In the genomic region with DNA sequence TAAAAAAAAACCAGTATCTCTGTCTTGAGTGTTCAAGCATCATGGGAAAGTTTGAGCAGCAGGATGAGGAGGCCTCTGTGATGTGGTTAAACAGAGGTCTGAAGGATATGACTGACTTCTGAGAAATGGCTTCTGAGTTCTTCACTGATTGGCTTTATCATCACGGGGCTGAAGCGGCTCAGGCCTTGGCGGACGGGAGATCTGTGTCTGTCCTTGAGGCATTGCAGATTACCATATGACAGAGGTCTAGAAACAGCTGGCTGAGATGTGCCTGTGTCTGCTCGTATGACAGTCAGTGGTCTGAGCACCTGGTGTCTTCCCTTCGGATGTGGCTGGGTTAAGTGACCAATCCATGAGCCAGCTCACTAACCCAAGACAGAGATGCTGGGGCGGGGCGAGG, we compare ENCODE assay signal across 14 mouse cellular contexts. TPM values are rescaled to one million over a fixed set of nuclear protein-coding genes. Genes with fewer than 3 reads are reported as not detected.
A peak's percentile ranks its signal among the peaks of the same experiment; 100 is the strongest.
DNase-seq lines count a peak whose midpoint lies in the region; ATAC-seq lines count a peak whose summit lies in the region.
"Had no signal": no experiment of that assay in that cellular context is flagged by ENCODE, and none has a peak within 500 bp of the region (broad histone marks: within the 10 kb centered on the region; RNA-seq: fewer than 3 reads in every experiment).

No protein-coding gene starts in this region.

- peak overlapping the region; percentile 64 for H3K9ac ChIP-seq in liver, embryonic 12.5 days
- H3K9ac ChIP-seq: lung, embryonic 14.5 days; neural tube, embryonic 13.5 days had no signal

- peak overlapping the region; percentile 87 for H3K27ac ChIP-seq in liver, embryonic 12.5 days
- H3K27ac ChIP-seq: neural tube, embryonic 13.5 days had no signal

- peaks cover 73% of the 10 kb centered on the region for H3K36me3 ChIP-seq in liver, embryonic 12.5 days

- peaks cover 63% of the 10 kb centered on the region for H3K4me1 ChIP-seq in liver, embryonic 12.5 days

- H3K4me2 ChIP-seq in liver, embryonic 12.5 days: peak overlapping the region; percentile 51
- H3K4me2 ChIP-seq: lung, embryonic 14.5 days; neural tube, embryonic 13.5 days had no signal

- peak; percentile 41 to 73 for DNase-seq in adrenal gland, adult (ENCODE audit: inconsistent age in 2 of 2, low spot score in 1 of 2)
- no peak for DNase-seq in adrenal gland, postnatal 4 days (ENCODE audit: low spot score in 2 of 2)
- peak; percentile 83 for DNase-seq in CD4-positive helper T cell, adult 2 months (ENCODE audit: low read depth, low spot score)
- peak; percentile 25 for DNase-seq in adrenal gland, postnatal 25 days
- DNase-seq in left cerebral cortex, postnatal 4 days: no peak
- DNase-seq in right cerebral cortex, postnatal 36 days (ENCODE audit: low spot score in 2 of 2): no peak
- no peak for DNase-seq in right cerebral cortex, postnatal 4 days
- DNase-seq: cerebellum, adult 2 months; kidney, postnatal 10 days; lung, embryonic 14.5 days; midbrain, embryonic 14.5 days had no signal

- H3K4me3 ChIP-seq in liver, embryonic 12.5 days: 0 out of 2 replicates have a peak overlapping the region, but pooled peaks have one; percentile 6
- H3K4me3 ChIP-seq: neural tube, embryonic 13.5 days had no signal

- no peaks in the 10 kb centered on the region for H3K27me3 ChIP-seq in liver, embryonic 12.5 days (replicated peaks)
- H3K27me3 ChIP-seq: neural tube, embryonic 13.5 days had no signal

- ATAC-seq in liver, embryonic 12.5 days: peak; percentile 80
- ATAC-seq: hindbrain, embryonic 16.5 days had no signal

- H3K9me3 ChIP-seq in liver, embryonic 12.5 days (replicated peaks): no peaks in the 10 kb centered on the region
- H3K9me3 ChIP-seq: neural tube, embryonic 13.5 days had no signal

- WGBS in liver, embryonic 12.5 days (ENCODE audit: insufficient replicate concordance): 34% methylated on average over 8 of the region's 8 CpGs

- intact Hi-C loops in left cerebral cortex, postnatal 4 days (cut with DNase I): no loop called here

RNA-seq across cellular contexts. Expression of a gene that starts 13.2 kb away (rescaled TPM):
- total RNA-seq in adrenal gland, postnatal 4 days (2021): 10 to 100 TPM; 18.2 to 23.8 TPM
- total RNA-seq in adrenal gland, postnatal 25 days (2021): 29.2 and 47.6 TPM in 2 replicates
- polyA plus RNA-seq in liver, embryonic 12.5 days (2016; fragmentation: Nextera tagmentation; extraction: Ambion mirVana): 112 and 114 TPM in 2 replicates
- total RNA-seq in left cerebral cortex, postnatal 4 days (2021): 10 to 100 TPM; 17.3 to 17.5 TPM

RNA-seq across cellular contexts. Expression of a gene that starts 13.3 kb away (rescaled TPM):
- total RNA-seq in adrenal gland, postnatal 4 days (2021): 10 to 100 TPM; 75.9 to 78.2 TPM
- 81.3 and 81.9 TPM in 2 replicates for total RNA-seq in adrenal gland, postnatal 25 days (2021)
- polyA plus RNA-seq in liver, embryonic 12.5 days (2016; fragmentation: Nextera tagmentation; extraction: Ambion mirVana): 58.6 and 59.9 TPM in 2 replicates
- 10 to 100 TPM; 20.4 to 21.9 TPM for total RNA-seq in left cerebral cortex, postnatal 4 days (2021)

RNA-seq across cellular contexts. Expression of a gene that starts 36.4 kb away (rescaled TPM):
- total RNA-seq in adrenal gland, postnatal 4 days (2021): 100 to 1,000 TPM; 130 to 162 TPM
- total RNA-seq in adrenal gland, postnatal 25 days (2021): 193 and 211 TPM in 2 replicates
- 314 and 322 TPM in 2 replicates for polyA plus RNA-seq in liver, embryonic 12.5 days (2016; fragmentation: Nextera tagmentation; extraction: Ambion mirVana)
- 10 to 100 TPM; 16.4 to 21.0 TPM for total RNA-seq in left cerebral cortex, postnatal 4 days (2021)

Comparison
In these comparisons a context has a peak if more than half of its experiments do, and no peak if none do; other contexts are left out.
1. DNase-seq: peak in adrenal gland, adult (2 of 2), CD4-positive helper T cell, adult 2 months (single experiment) and adrenal gland, postnatal 25 days (single experiment); none in adrenal gland, postnatal 4 days (0 of 2), left cerebral cortex, postnatal 4 days (single experiment), right cerebral cortex, postnatal 36 days (0 of 2) and right cerebral cortex, postnatal 4 days (single experiment).